Mouse (Mus musculus) embryonic facial prominence, embryonic 12.5 days (tissue): ENCODE data around the gene Sart1. TPM values are rescaled to one million over a fixed set of nuclear protein-coding genes. Genes with fewer than 3 reads are reported as not detected.

Source experiments
- ATAC-seq: fragments of 200-750 bp; cut with Nextera tagmentation; 2 replicates; pipeline ENCODE4 v1.8.0; 2017; ENCODE audit not compliant: insufficient number of reproducible peaks, insufficient read depth, low FRiP score, low TSS enrichment
- H3K27ac ChIP-seq: fragments of 300-500 bp; sonication (generic); 2 replicates; pipeline ENCODE4 v1.5.1; 2016; ENCODE audit warnings: mild to moderate bottlenecking
- H3K27me3 ChIP-seq: fragments of 300-500 bp; sonication (generic); 2 replicates; pipeline ENCODE4 v1.6.1; 2016; ENCODE audit warnings: mild to moderate bottlenecking, moderate library complexity
- H3K36me3 ChIP-seq: fragments of 300-500 bp; sonication (generic); 2 replicates; pipeline ENCODE4 v1.6.1; 2016; ENCODE audit warnings: mild to moderate bottlenecking
- H3K4me1 ChIP-seq: fragments of 300-500 bp; sonication (generic); 2 replicates; pipeline ENCODE4 v1.6.1; 2016
- H3K4me2 ChIP-seq: fragments of 300-500 bp; sonication (generic); replicated peaks from 2 replicates; pipeline ENCODE4 v1.6.1; 2016; ENCODE audit warnings: mild to moderate bottlenecking, moderate library complexity
- H3K4me3 ChIP-seq: fragments of 300-500 bp; sonication (generic); 2 replicates; pipeline ENCODE4 v1.5.1; 2016; ENCODE audit warnings: mild to moderate bottlenecking
- H3K9ac ChIP-seq: fragments of 300-500 bp; sonication (generic); 2 replicates; pipeline ENCODE4 v1.6.1; 2016; ENCODE audit warnings: mild to moderate bottlenecking, moderate library complexity
- H3K9me3 ChIP-seq: fragments of 300-500 bp; sonication (generic); 2 replicates; pipeline ENCODE4 v1.6.1; 2016; ENCODE audit warnings: mild to moderate bottlenecking, moderate library complexity
- WGBS: fragments of 180-500 bp; shearing (Covaris S2); methylation state at CpG from one replicate; pipeline ENCODE4 v1.1.7; 2016; 5-methylcytosine and 5-hydroxymethylcytosine counted together
- polyA plus RNA-seq: library from polyadenylated mRNA; unstranded; fragments of >200 nt; fragmentation: Nextera tagmentation; extraction: Ambion mirVana; gene quantifications from 2 replicates; pipeline ENCODE4 v1.2.1, GENCODE M21; 2016

The Sart1 gene
- polyA plus RNA-seq: 98.9 and 107 TPM in 2 replicates

DNA sequence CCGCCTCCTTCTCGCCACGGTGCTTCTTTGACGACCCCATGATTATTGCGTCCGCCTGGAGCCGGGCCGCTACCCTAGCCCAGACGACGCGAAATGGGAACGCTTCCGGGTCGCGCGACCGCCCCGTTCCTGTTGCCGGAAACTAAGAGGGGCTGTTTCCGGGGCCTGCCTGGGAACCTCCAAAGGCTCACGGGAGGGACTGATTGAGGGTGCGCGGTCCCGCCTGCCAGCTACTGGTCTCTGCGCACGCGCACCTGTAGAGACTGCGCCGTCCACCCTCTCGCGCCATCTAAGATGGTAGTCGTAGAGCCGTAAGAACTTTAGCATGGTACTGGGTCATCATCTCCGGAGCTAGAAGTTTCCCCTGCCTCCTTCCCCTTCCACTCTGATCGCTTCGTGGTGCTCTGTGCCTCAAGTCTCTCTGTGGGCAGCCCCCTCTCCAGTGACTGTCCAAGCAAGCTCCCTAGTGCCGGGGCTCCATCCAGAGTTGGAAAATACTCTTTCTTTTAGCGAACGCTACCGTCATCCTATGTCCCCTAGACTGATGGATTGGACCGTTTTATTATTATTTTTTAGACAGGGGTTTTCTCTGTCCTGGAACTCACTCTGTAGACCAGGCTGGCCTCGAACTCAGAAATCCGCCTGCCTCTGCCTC is at the start of gene Sart1:
TSS of gene Sart1 (minus strand) at position 116 of the 655 bp plus-strand sequence.
- Histone ChIP-seq H3K4me2 (peak within 1 kb of the TSS; percentile 89), H3K4me1 (peaks cover 31% of the 10 kb centered on the region), H3K36me3 (peaks cover 24% of the 10 kb centered on the region), H3K27me3 (no peaks in the 10 kb centered on the region), H3K4me3 (peak within 1 kb of the TSS; percentile 99), H3K27ac (peak within 1 kb of the TSS; percentile 88), H3K9me3 (no peaks in the 10 kb centered on the region), H3K9ac (peak within 1 kb of the TSS; percentile 98)
- 2% methylated on average over 43 of the region's 43 CpGs for WGBS
- ATAC-seq: peak; percentile 94

DNA sequence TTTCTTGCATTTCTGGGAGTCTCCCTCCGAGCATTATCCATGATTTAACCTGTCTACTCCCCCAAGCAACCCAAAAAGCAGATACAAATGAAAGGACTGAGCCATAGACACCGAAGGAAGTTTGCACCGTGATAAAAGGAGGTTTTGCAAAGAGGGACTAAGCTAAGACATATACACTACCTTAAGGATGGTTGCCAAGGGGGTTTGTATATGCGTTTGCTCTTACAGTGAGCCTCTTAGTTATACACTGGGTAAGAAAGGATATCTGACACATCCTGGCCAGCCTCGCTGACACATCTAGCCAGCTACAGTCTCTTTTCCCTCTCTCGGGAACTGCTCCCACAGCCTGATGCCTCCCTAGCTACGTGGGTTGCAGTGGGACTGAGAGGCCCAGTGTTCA is 45.4 kb upstream of the Sart1 start:
- no peaks in the 10 kb centered on the region for H3K36me3 ChIP-seq
- ATAC-seq: no peak
- peak overlapping the region; percentile 30 for H3K4me3 ChIP-seq
- H3K9me3 ChIP-seq: no peaks in the 10 kb centered on the region
- 61% methylated on average over 7 of the region's 7 CpGs for WGBS
- no peaks in the 10 kb centered on the region for H3K27me3 ChIP-seq
- peaks cover 19% of the 10 kb centered on the region for H3K4me1 ChIP-seq
- H3K4me2 ChIP-seq: peak overlapping the region; percentile 52
- H3K27ac ChIP-seq: no peak overlapping the region; the same call in 1 of the 2 replicates
- no peak overlapping the region for H3K9ac ChIP-seq

DNA sequence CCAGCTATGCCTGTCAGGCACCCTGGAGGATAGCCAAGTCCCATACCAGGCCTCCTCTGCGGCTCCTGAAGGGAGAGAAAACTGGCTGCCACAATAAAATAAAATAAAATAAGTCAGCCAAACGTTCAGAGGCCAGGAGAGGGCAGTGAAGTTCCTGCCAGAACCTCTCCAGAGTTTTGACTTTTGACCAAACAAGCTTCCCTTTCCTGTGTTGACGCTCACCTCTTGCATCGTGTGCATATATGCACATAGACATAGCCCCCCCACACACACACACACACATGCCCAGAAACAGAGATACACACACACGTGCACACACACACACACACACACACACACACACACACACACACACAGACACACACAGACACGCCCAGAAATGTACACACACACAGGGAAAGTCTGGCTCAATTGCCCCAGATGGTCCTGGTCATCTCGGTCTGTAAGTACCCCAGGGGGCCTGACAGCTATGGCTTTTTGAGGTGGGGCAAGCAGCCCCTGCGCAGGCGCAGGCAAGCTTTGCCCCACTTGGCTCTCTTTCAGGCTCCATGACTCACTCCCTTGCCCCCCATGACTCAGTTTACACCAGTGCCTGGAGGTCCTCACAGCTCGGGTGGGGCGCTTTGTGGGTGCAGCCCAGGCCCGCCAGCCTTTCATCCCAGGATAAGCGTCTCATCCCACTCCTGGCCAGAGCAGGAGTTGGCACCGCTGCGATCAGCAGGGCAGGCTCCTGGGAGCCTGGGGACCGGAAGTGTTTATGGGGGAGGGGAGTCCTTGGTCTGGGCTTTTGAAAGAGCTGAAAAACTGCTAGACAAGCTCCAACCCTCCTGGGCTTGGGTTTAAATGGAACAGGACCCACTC is 44.7 kb upstream of the Sart1 start:
- Histone ChIP-seq H3K27ac (peak overlapping the region; percentile 61), H3K9ac (peak overlapping the region; percentile 37; the same call in 1 of the 2 replicates), H3K4me3 (peak overlapping the region; percentile 30), H3K36me3 (no peaks in the 10 kb centered on the region), H3K9me3 (no peaks in the 10 kb centered on the region), H3K4me2 (peak overlapping the region; percentile 52), H3K27me3 (no peaks in the 10 kb centered on the region), H3K4me1 (peaks cover 19% of the 10 kb centered on the region)
- no peak; the same call in 1 of the 2 replicates for ATAC-seq
- 10% methylated on average over 16 of the region's 16 CpGs for WGBS

DNA sequence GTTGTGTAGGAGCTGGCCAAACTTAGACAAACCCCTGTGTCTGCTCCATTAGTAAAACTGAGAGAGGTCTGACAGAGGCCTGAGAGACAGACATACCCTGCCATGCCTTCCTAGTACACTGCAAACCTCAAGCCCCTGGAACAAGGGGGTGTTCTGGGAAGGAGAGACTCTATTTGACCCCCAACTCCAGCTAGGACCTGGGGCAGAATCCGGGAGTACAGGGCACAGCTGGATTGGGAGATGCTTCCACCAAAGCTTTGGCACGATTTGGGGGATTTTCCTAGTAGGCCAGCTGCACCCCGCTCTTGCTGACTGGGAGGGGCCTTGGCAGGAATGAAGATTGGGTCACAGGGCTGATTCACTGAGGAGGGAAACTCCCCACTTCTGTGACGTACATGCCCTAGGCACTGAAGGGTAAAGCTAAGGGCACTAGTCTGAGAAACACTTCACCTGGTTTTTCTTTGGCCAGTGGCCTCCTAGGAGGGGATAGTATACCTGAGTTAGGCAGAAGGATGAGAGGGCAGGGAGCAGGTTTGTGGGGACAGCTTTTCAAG is 43.5 kb upstream of the Sart1 start:
- no peaks in the 10 kb centered on the region for H3K27me3 ChIP-seq
- 68% methylated on average over 4 of the region's 4 CpGs for WGBS
- H3K36me3 ChIP-seq: peaks cover 8% of the 10 kb centered on the region
- H3K4me2 ChIP-seq: no peak overlapping the region
- H3K9me3 ChIP-seq: no peaks in the 10 kb centered on the region
- no peak overlapping the region for H3K9ac ChIP-seq
- peak overlapping the region; percentile 46; the same call in 1 of the 2 replicates for H3K27ac ChIP-seq
- H3K4me3 ChIP-seq: no peak overlapping the region
- ATAC-seq: no peak
- peaks cover 20% of the 10 kb centered on the region for H3K4me1 ChIP-seq

DNA sequence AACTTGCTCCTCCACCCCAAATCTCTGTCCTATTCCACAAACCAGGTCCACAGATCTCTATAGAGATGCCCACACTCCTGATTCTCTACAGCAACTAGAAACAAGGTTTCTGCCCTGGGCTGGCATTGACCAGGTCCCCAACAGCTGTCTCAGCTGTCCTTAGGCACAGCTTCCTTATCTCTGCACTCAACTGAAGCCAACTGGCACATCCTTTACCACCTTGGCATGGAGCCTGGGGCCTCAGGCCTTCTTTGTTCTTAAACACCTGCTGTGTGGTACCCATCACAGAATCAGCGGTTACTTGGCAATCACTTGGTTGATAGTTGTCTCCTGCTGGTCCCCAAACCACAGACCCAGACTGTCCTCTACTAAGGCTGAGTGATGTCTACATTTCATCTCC is 41.9 kb upstream of the Sart1 start:
- Histone ChIP-seq H3K27me3 (no peaks in the 10 kb centered on the region), H3K36me3 (peaks cover 20% of the 10 kb centered on the region), H3K9me3 (no peaks in the 10 kb centered on the region), H3K27ac (no peak overlapping the region), H3K4me1 (peaks cover 33% of the 10 kb centered on the region), H3K4me3 (no peak overlapping the region), H3K9ac (no peak overlapping the region), H3K4me2 (no peak overlapping the region)
- ATAC-seq: no peak
- 81% methylated on average over 1 of the region's 1 CpGs for WGBS

DNA sequence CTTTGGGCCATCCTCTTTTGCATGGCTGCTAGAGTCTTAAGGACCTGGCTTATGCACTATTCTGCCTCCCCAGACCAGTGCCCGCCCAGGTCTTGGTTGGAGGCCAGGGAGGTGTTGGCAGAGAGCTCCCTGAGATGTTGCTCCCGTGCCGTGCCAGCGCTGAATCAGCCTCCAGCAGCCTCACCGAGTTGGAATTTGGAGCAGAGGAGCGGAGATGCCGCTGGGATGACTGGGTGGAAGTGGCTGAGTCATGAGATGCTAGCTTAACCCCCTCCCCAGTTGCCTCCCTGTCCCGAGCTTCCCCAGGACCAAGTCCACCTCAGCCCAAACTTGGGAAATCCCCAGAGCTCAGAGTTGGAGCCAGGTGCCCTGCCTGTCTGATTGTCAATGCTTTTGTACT is 41.3 kb upstream of the Sart1 start:
- H3K9me3 ChIP-seq: no peaks in the 10 kb centered on the region
- no peak overlapping the region for H3K9ac ChIP-seq
- no peaks in the 10 kb centered on the region for H3K27me3 ChIP-seq
- H3K4me3 ChIP-seq: no peak overlapping the region
- H3K27ac ChIP-seq: no peak overlapping the region
- H3K4me1 ChIP-seq: peaks cover 33% of the 10 kb centered on the region
- peaks cover 20% of the 10 kb centered on the region for H3K36me3 ChIP-seq
- ATAC-seq: no peak
- no peak overlapping the region for H3K4me2 ChIP-seq
- 78% methylated on average over 8 of the region's 8 CpGs for WGBS

DNA sequence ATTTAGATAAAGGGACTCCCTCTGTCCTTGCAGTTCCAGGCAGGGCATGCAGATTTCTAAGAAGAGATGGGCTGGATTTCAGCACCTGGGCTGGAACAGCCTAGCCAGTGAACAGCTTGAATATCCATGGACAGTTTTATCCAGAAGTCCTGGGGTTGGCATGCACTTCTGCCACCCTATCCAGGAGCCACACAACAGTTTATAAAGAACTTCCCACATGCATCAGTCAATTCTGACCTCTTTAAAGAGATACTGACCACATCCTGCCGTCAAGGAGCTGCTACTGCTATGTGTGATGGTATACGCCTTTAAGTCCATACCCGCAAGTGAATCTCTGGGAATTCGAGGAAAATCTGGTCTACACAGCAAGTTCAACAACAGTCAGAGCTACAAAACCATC is 40.7 kb upstream of the Sart1 start:
- no peak overlapping the region for H3K4me3 ChIP-seq
- H3K4me1 ChIP-seq: peaks cover 33% of the 10 kb centered on the region
- no peak for ATAC-seq
- 85% methylated on average over 4 of the region's 4 CpGs for WGBS
- no peaks in the 10 kb centered on the region for H3K9me3 ChIP-seq
- H3K36me3 ChIP-seq: peaks cover 20% of the 10 kb centered on the region
- H3K27me3 ChIP-seq: no peaks in the 10 kb centered on the region
- no peak overlapping the region for H3K27ac ChIP-seq
- no peak overlapping the region for H3K9ac ChIP-seq
- no peak overlapping the region for H3K4me2 ChIP-seq

DNA sequence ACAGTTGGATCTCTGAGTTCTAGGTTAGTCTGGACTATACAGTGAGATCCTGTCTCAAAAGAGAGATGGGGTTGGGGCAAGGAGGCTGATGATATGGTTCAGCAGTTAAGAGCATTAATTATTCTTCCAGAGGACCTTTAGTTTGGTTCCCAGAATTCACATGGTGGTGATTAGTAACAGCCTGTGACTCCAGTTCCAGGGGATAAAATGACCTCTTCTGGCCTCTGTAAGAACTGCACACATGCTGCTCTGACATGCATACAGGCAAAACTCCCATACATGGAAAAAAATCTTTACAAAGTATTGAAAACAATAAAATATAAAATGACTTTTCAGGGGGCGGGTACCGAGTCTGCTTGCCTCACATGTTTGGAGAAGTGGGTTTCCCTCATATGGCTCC is 39.6 kb upstream of the Sart1 start:
- Histone ChIP-seq H3K4me1 (peaks cover 32% of the 10 kb centered on the region), H3K27ac (no peak overlapping the region), H3K4me3 (no peak overlapping the region), H3K36me3 (peaks cover 21% of the 10 kb centered on the region), H3K4me2 (no peak overlapping the region), H3K9ac (no peak overlapping the region), H3K27me3 (no peaks in the 10 kb centered on the region), H3K9me3 (no peaks in the 10 kb centered on the region)
- ATAC-seq: no peak
- 94% methylated on average over 2 of the region's 2 CpGs for WGBS

DNA sequence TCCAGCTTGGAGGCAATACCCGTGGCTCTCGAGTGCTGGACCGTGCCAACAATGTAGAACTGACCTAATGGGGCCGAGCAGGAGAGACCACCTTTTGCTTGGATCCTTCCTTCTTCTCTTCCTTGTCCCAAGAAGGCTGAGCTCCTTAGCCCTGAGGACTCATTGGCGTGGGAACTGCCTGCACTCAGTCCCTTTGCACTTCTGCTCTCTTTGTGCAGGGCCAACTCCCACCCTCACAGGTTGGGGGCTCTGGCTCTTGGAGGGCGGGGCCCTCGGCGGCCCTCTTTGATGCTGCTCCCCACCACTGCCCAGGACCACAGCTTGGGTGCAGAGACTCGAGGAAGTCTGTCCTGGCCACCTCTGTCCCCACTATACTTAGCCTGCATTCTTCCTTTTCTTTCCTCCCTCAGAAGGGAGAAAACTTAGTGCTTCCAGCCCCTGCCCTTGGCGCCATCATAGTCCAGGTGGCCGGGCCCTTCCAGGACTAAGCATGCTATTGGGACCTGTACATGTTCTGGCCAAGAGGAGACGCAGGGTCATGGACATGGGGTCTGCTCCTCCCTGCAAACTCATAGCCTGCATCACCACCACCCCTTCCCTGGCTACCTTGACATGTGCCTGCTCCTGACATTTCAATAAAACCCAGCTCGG is 38.3 kb upstream of the Sart1 start:
- peak overlapping the region; percentile 81; the same call in 1 of the 2 replicates for H3K9ac ChIP-seq
- H3K4me3 ChIP-seq: 0 out of 2 replicates have a peak overlapping the region, but pooled peaks have one; percentile 80
- 93% methylated on average over 13 of the region's 13 CpGs for WGBS
- peak overlapping the region; percentile 88 for H3K4me2 ChIP-seq
- H3K27me3 ChIP-seq: no peaks in the 10 kb centered on the region
- no peaks in the 10 kb centered on the region for H3K9me3 ChIP-seq
- H3K27ac ChIP-seq: no peak overlapping the region
- peaks cover 34% of the 10 kb centered on the region for H3K36me3 ChIP-seq
- ATAC-seq: no peak
- peaks cover 28% of the 10 kb centered on the region for H3K4me1 ChIP-seq

DNA sequence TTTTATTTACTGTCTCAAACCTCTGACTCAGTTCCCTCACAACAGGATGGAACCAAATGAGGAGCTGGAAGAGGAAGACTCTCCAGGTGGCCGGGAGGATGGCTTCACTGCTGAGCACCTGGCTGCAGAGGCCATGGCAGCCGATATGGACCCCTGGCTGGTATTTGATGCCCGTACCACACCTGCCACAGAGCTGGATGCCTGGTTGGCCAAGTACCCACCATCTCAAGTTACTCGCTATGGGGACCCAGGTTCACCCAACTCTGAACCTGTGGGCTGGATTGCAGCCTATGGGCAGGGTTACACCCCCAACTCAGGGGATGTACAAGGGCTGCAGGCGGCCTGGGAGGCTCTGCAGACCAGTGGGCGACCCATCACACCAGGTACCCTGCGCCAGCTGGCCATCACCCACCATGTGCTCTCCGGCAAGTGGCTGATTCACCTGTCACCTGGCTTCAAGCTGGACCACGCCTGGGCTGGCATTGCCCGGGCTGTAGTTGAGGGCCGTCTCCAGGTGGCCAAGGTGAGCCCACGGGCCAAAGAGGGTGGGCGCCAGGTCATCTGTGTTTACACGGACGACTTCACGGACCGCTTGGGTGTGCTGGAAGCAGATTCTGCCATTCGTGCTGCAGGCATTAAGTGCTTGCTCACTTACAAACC is 37.5 kb upstream of the Sart1 start:
- H3K4me3 ChIP-seq: peak overlapping the region; percentile 80
- H3K27ac ChIP-seq: peak overlapping the region; percentile 74
- no peak for ATAC-seq
- peak overlapping the region; percentile 81 for H3K9ac ChIP-seq
- no peaks in the 10 kb centered on the region for H3K27me3 ChIP-seq
- H3K4me2 ChIP-seq: peak overlapping the region; percentile 88
- WGBS: 89% methylated on average over 18 of the region's 18 CpGs
- H3K36me3 ChIP-seq: peaks cover 41% of the 10 kb centered on the region
- H3K9me3 ChIP-seq: no peaks in the 10 kb centered on the region
- H3K4me1 ChIP-seq: peaks cover 28% of the 10 kb centered on the region
